Mouse (Mus musculus) MEL (cell line): ENCODE data around the gene Plb1. TPM values are rescaled to one million over a fixed set of nuclear protein-coding genes. Genes with fewer than 3 reads are reported as not detected.
A peak's percentile ranks its signal among the peaks of the same experiment; 100 is the strongest.

ENCODE experiments used
- DNase-seq: peaks from one replicate; pipeline ENCODE4 v3.0.0; 2011; ENCODE audit warnings: low read depth, low spot score
- H3K27ac ChIP-seq: 2 replicates; pipeline ENCODE4 v1.5.1; 2012; ENCODE audit warnings: low read depth, mild to moderate bottlenecking, control low read depth, low read length, moderate library complexity; ENCODE audit not compliant: control insufficient read depth
- H3K27me3 ChIP-seq, 2 experiments: fragments of 150-350 bp in 1 of 2; sonication (generic) in 1 of 2; 2 replicates each; pipeline ENCODE4 v1.6.1; 2012; ENCODE audit warnings: low read length in 2 of 2, mild to moderate bottlenecking in 2 of 2, improper control_type of control experiment in 1 of 2, moderate library complexity in 1 of 2; ENCODE audit not compliant: insufficient read depth in 2 of 2, control insufficient read depth in 1 of 2
- H3K36me3 ChIP-seq, 2 experiments: 2 replicates each; pipeline ENCODE4 v1.6.1; 2012 to 2014; ENCODE audit warnings: low read length in 2 of 2, improper control_type of control experiment in 1 of 2, inconsistent platforms in 1 of 2, mild to moderate bottlenecking in 1 of 2; ENCODE audit not compliant: insufficient read depth in 2 of 2, control insufficient read depth in 1 of 2
- H3K4me1 ChIP-seq, 2 experiments: fragments of 150-350 bp in 1 of 2; sonication (generic) in 1 of 2; 2 replicates each; pipeline ENCODE4 v1.6.1; 2012; ENCODE audit warnings: low read length in 2 of 2, improper control_type of control experiment in 1 of 2, mild to moderate bottlenecking in 1 of 2; ENCODE audit not compliant: insufficient read depth in 2 of 2, control insufficient read depth in 1 of 2
- H3K4me3 ChIP-seq, 2 experiments: fragments of 150-350 bp in 1 of 2; sonication (generic) in 1 of 2; 2 replicates each; pipeline ENCODE4 v1.5.1; 2012; ENCODE audit warnings: low read depth in 2 of 2, low read length in 2 of 2, mild to moderate bottlenecking in 2 of 2, moderate library complexity in 2 of 2, control low read depth in 1 of 2, improper control_type of control experiment in 1 of 2; ENCODE audit not compliant: control insufficient read depth in 1 of 2, insufficient read depth in 1 of 2
- H3K79me2 ChIP-seq: 2 replicates; pipeline ENCODE4 v1.6.1; 2012; ENCODE audit warnings: mild to moderate bottlenecking, low read length, moderate library complexity; ENCODE audit not compliant: control insufficient read depth, poor library complexity, insufficient read depth
- H3K9ac ChIP-seq: 2 replicates; pipeline ENCODE4 v1.6.1; 2012; ENCODE audit warnings: low read depth, mild to moderate bottlenecking, control low read depth, low read length, moderate library complexity; ENCODE audit not compliant: control insufficient read depth, poor library complexity, severe bottlenecking
- H3K9me3 ChIP-seq: fragments of 150-350 bp; sonication (generic); replicated peaks from 2 replicates; pipeline ENCODE4 v1.6.1; 2012; ENCODE audit warnings: mild to moderate bottlenecking, low read length, improper control_type of control experiment, moderate library complexity; ENCODE audit not compliant: insufficient read depth
- BHLHE40 ChIP-seq: IDR thresholded peaks from 2 replicates; pipeline ENCODE4 v1.6.1; 2012; ENCODE audit warnings: low read depth, mild to moderate bottlenecking, inconsistent platforms, low read length, improper control_type of control experiment, borderline replicate concordance
- CHD1 ChIP-seq: IDR thresholded peaks from 2 replicates; pipeline ENCODE4 v1.6.1; 2012; ENCODE audit warnings: low read depth, mild to moderate bottlenecking, inconsistent platforms, low read length, improper control_type of control experiment
- CHD2 ChIP-seq: IDR thresholded peaks from 2 replicates; pipeline ENCODE4 v1.6.1; 2011; ENCODE audit warnings: low read length, improper control_type of control experiment
- CTCF ChIP-seq, 3 experiments: IDR thresholded peaks in 2 of 3; conservative IDR thresholded peaks in 1 of 3; 2 replicates each; pipeline ENCODE4 v1.5.1; 2011 to 2012; ENCODE audit warnings: low read length in 3 of 3, low read depth in 2 of 3, mild to moderate bottlenecking in 2 of 3, improper control_type of control experiment in 1 of 3, inconsistent platforms in 1 of 3, mixed read lengths in 1 of 3, moderate library complexity in 1 of 3; ENCODE audit not compliant: control insufficient read depth in 1 of 3, insufficient read depth in 1 of 3, poor library complexity in 1 of 3, severe bottlenecking in 1 of 3
- EP300 ChIP-seq, 2 experiments: IDR thresholded peaks; 2 replicates each; pipeline ENCODE4 v1.6.1; 2011; ENCODE audit warnings: improper control_type of control experiment in 2 of 2, low read length in 2 of 2, low read depth in 1 of 2, mild to moderate bottlenecking in 1 of 2
- GATA1 ChIP-seq: IDR thresholded peaks from 2 replicates; pipeline ENCODE4 v1.6.1; 2011; ENCODE audit warnings: low read depth, low read length, improper control_type of control experiment
- KAT2A ChIP-seq: conservative IDR thresholded peaks from 2 replicates; pipeline ENCODE4 v1.6.1; 2012; ENCODE audit warnings: low read depth, low read length, improper control_type of control experiment, inconsistent platforms
- POLR2A ChIP-seq, 2 experiments: IDR thresholded peaks; 2 replicates each; pipeline ENCODE4 v1.6.1; 2011 to 2012; ENCODE audit warnings: low read length in 2 of 2, mild to moderate bottlenecking in 2 of 2, control low read depth in 1 of 2, improper control_type of control experiment in 1 of 2, low read depth in 1 of 2, moderate library complexity in 1 of 2; ENCODE audit not compliant: control insufficient read depth in 1 of 2, insufficient read depth in 1 of 2, poor library complexity in 1 of 2
- RCOR1 ChIP-seq: IDR thresholded peaks from 2 replicates; pipeline ENCODE4 v1.6.1; 2012; ENCODE audit warnings: low read depth, mild to moderate bottlenecking, inconsistent platforms, low read length, improper control_type of control experiment
- SIN3A ChIP-seq: IDR thresholded peaks from 2 replicates; pipeline ENCODE4 v1.6.1; 2012; ENCODE audit warnings: low read length, improper control_type of control experiment, inconsistent platforms
- TCF12 ChIP-seq: IDR thresholded peaks from 2 replicates; pipeline ENCODE4 v1.6.1; 2014; ENCODE audit warnings: low read depth, mild to moderate bottlenecking, inconsistent platforms, low read length, improper control_type of control experiment, moderate library complexity
- ZMIZ1 ChIP-seq: IDR thresholded peaks from 2 replicates; pipeline ENCODE4 v1.6.1; 2012; ENCODE audit warnings: low read depth, mild to moderate bottlenecking, inconsistent platforms, low read length, improper control_type of control experiment, moderate library complexity
- ZNF384 ChIP-seq: IDR thresholded peaks from 2 replicates; pipeline ENCODE4 v1.6.1; 2012; ENCODE audit warnings: low read depth, mild to moderate bottlenecking, inconsistent platforms, low read length, improper control_type of control experiment
- polyA plus RNA-seq, 2 experiments: library from polyadenylated mRNA; stranded (reverse) in 1 of 2; unstranded in 1 of 2; fragments of >175 nt in 1 of 2; fragments of >200 nt in 1 of 2; gene quantifications; 2 replicates each; pipeline versions ENCODE4 v1.2.1 to v1.2.4; 2012; ENCODE audit warnings: low replicate concordance in 2 of 2, low read depth in 1 of 2; ENCODE audit not compliant: insufficient read length in 2 of 2, insufficient read depth in 1 of 2, missing spikeins in 1 of 2
- total RNA-seq: library from RNA; depleted of rRNA; stranded (reverse); fragments of 300-350 nt; gene quantifications from 2 replicates; pipeline ENCODE4 v1.2.3, GENCODE M21; 2012

The Plb1 gene
- total and polyA plus RNA-seq, 3 experiments: not detected

DNA sequence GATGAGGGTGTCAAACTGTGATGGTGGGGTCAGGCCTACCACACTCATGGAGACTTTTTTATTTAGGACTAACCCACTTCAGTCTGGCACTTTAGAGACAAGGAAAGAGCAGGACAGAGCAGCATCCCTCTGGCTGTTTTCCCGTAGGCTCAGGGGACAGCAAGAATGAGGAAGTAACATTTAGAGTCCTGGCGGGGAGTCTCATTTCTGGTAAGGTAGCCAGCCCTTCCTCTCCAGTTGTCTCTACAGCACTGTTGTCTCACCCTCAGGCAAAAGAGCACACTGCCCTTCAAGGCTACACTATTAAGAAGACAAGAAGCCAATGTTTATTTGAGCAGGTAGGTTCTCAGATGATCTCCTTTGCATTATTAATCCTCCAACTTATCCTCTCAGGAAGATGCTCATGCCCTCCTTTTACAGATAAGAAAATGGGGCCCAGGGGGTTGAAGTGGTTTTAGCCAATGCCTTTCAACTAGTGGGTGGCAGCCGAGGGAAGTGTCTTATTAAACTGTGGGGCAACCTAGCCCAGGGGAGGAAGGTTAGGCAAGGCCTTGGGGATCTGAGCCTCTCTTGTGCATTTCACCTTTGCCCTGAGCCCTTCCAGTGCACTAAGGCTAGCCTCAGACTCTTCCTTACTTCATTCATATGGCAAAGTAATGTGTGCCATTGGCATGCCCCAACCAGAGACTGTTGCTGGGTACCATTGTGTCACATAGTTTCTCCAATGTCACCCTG is 178.6 kb downstream of the Plb1 start:
- H3K27ac ChIP-seq: no peak overlapping the region

GRCm38 (mm10) chr5:32412186-32412950 is 179.9 kb downstream of the Plb1 start:
- H3K9me3 ChIP-seq: no peaks in the 10 kb centered on the region
- TF ChIP-seq CHD1 (no peak), ZNF384 (no peak)
- no peak for DNase-seq
- H3K4me3 ChIP-seq: no peak overlapping the region
- no peak overlapping the region for H3K27ac ChIP-seq
- peaks cover 0 to 7% of the 10 kb centered on the region in 2 experiments; a peak in 2 of 4 replicates for H3K4me1 ChIP-seq
- H3K36me3 ChIP-seq: 0 out of 4 replicates have a peak, but pooled peaks cover 0 to 2% of the 10 kb centered on the region in 2 experiments
- H3K79me2 ChIP-seq: no peaks in the 10 kb centered on the region
- H3K27me3 ChIP-seq: peaks cover 3 to 7% of the 10 kb centered on the region in 2 experiments; a peak in 3 of 4 replicates
- no peak overlapping the region for H3K9ac ChIP-seq

More for the DNA sequence above, 178.6 kb downstream of the Plb1 start:
- 0 out of 4 replicates have a peak, but pooled peaks cover 0 to 2% of the 10 kb centered on the region in 2 experiments for H3K36me3 ChIP-seq
- no peaks in the 10 kb centered on the region for H3K79me2 ChIP-seq
- H3K4me3 ChIP-seq: no peak overlapping the region
- H3K27me3 ChIP-seq: peaks cover 7% of the 10 kb centered on the region in 2 experiments
- peak; percentile 68 for DNase-seq
- TF ChIP-seq EP300 (IDR thresholded peaks at IDR 0.05; ENCODE audit: low read depth in 1 of 2, low read length in 2 of 2) (0 out of 4 replicates have a peak, but pooled peaks of 1 of the 2 experiments have one; percentile 14), GATA1 (peak; percentile 27; the same call in 1 of the 2 replicates), RCOR1 (no peak)
- TF ChIP-seq, all 39 proteins: peak for 2
- peaks cover 0 to 7% of the 10 kb centered on the region in 2 experiments; a peak in 2 of 4 replicates for H3K4me1 ChIP-seq
- no peak overlapping the region for H3K9ac ChIP-seq
- no peaks in the 10 kb centered on the region for H3K9me3 ChIP-seq

DNA sequence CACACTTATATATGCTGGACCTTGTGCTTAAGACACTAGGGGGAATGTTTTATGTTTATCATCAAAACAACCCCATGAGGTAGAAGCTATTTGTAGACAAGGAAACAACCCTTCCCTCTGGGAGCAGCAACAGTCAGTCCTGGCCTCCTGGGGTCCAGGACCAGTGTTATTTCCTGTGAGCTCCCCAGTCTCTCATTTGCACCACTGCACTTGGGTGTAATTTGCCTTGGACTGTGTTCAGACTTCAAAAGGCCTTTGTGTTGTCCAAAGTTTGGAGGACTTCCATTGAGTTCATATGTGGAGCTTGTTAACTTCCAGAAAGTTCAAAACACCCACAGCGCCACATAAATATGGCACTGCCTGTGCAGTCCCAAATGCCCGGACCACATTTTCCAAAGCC is 180.6 kb downstream of the Plb1 start:
- TF ChIP-seq ZMIZ1: no peak
- TF ChIP-seq SIN3A: no peak
- no peak for TF ChIP-seq CTCF (IDR thresholded peaks at IDR 0.05 in 2 of 3, conservative IDR thresholded peaks at IDR 0.05 in 1 of 3; ENCODE audit: control insufficient read depth in 1 of 3, insufficient read depth in 1 of 3, low read depth in 2 of 3, low read length in 3 of 3, poor library complexity in 1 of 3, severe bottlenecking in 1 of 3)
- no peak for TF ChIP-seq TCF12
- TF ChIP-seq POLR2A (IDR thresholded peaks at IDR 0.05; ENCODE audit: control insufficient read depth in 1 of 2, insufficient read depth in 1 of 2, low read depth in 1 of 2, low read length in 2 of 2, poor library complexity in 1 of 2): no peak
- no peak for TF ChIP-seq KAT2A
- TF ChIP-seq BHLHE40: no peak
- TF ChIP-seq CHD2: no peak
- no peak for DNase-seq
- H3K27ac ChIP-seq: no peak overlapping the region
- no peaks in the 10 kb centered on the region for H3K9me3 ChIP-seq
- H3K9ac ChIP-seq: no peak overlapping the region
- H3K79me2 ChIP-seq: no peaks in the 10 kb centered on the region
- H3K27me3 ChIP-seq: peaks cover 3 to 7% of the 10 kb centered on the region in 2 experiments; a peak in 3 of 4 replicates
- 0 out of 4 replicates have a peak, but pooled peaks cover 0 to 2% of the 10 kb centered on the region in 2 experiments for H3K36me3 ChIP-seq
- H3K4me1 ChIP-seq: peaks cover 0 to 7% of the 10 kb centered on the region in 2 experiments; a peak in 2 of 4 replicates
- H3K4me3 ChIP-seq: no peak overlapping the region
